Mouse (Mus musculus): ENCODE measurements around the gene Tmem98. TPM values are rescaled to one million over a fixed set of nuclear protein-coding genes. Genes with fewer than 3 reads are reported as not detected.

The Tmem98 gene
- polyA plus RNA-seq, 1 experiment from 2014 or later: 80.3 TPM

DNA sequence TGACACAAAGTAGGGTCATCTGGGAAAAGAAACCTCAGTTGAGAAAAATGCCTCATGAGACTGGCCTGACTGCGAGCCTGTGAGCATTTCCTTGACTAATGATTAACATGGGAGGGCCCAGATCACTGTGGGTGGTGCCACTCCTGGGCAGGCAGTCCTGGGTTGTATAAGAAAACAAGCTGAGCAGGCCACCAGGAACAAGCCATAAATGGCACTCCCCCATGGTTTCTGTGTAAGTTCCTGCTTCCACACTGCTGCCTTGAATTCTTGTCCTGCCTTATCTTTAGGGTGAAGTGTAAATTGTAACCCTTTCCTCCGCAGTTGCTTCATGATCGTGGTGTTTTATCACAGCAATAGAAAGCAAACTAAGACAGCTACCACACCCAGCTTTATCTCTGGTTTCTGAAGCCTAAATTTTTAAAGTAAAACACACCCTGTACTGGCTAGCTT is 25.7 kb upstream of the Tmem98 start:
- H3K4me3 ChIP-seq (ENCODE audit: low read depth, low read length): no peak overlapping the region
- H3K9ac ChIP-seq (ENCODE audit: low read depth, low read length): no peak overlapping the region
- H3K36me3 ChIP-seq (ENCODE audit: control insufficient read depth, insufficient read depth, low read length): no peaks in the 10 kb centered on the region
- DNase-seq (ENCODE audit: low spot score) (no peak), ATAC-seq (ENCODE audit: low FRiP score) (no peak)
- no peak overlapping the region for H3K4me2 ChIP-seq (replicated peaks; ENCODE audit: low read depth, low read length)
- H3K4me1 ChIP-seq (replicated peaks; ENCODE audit: control insufficient read depth, insufficient read depth, low read length): 0 out of 2 replicates have a peak, but pooled peaks cover 2% of the 10 kb centered on the region
- H3K27me3 ChIP-seq (ENCODE audit: control insufficient read depth, insufficient read depth, low read length): peaks cover 3% of the 10 kb centered on the region
- no peak overlapping the region for H3K27ac ChIP-seq (ENCODE audit: low read depth, low read length)
- no peaks in the 10 kb centered on the region for H3K9me3 ChIP-seq (ENCODE audit: control insufficient read depth, low read length)
- WGBS: 49% methylated on average over 3 of the region's 3 CpGs

- DNase-seq (ENCODE audit: low spot score) (no peak), ATAC-seq (ENCODE audit: low FRiP score) (no peak)
- H3K9me3 ChIP-seq (ENCODE audit: control insufficient read depth, low read length): no peaks in the 10 kb centered on the region
- no peak overlapping the region for H3K9ac ChIP-seq (ENCODE audit: low read depth, low read length)
- no peak overlapping the region for H3K27ac ChIP-seq (ENCODE audit: low read depth, low read length)
- H3K36me3 ChIP-seq (ENCODE audit: control insufficient read depth, insufficient read depth, low read length): no peaks in the 10 kb centered on the region
- no peak overlapping the region for H3K4me3 ChIP-seq (ENCODE audit: low read depth, low read length)
- H3K4me1 ChIP-seq (replicated peaks; ENCODE audit: control insufficient read depth, insufficient read depth, low read length): no peaks in the 10 kb centered on the region
- H3K27me3 ChIP-seq (ENCODE audit: control insufficient read depth, insufficient read depth, low read length): no peaks in the 10 kb centered on the region
- WGBS: 84% methylated on average over 5 of the region's 5 CpGs
- no peak overlapping the region for H3K4me2 ChIP-seq (replicated peaks; ENCODE audit: low read depth, low read length)
Observed at GRCm38 (mm10) chr11:80785672-80786071, 24.3 kb upstream of the Tmem98 start.

DNA sequence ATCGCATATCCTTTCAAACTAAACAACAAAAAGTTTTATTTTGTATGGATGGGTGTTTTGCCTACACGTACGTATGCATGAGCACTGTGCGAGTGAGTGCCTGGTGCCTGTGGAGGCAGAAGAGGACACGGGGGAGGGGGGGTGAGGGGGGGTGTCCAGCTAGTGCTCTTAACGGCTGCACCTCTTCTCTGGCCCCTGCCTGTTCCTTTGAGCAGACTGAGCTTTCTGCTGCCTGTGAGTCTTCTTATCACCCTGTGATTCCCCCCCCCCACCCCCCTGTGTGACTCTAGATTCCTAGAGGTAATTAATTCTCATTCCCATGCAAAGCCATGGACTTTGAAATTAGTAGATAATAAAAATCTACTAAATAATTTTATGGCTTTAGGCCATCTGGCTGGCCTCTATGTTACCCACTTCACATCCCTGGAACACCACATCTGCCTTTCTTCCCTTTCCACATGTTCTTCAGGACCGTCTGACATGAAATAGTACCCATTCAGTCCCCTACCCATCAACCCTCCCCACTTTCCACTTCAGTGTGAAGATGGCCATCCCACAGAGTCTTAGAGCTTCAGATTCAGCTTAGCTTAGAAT is 20.2 kb upstream of the Tmem98 start:
- no peak overlapping the region for H3K9ac ChIP-seq (ENCODE audit: low read depth, low read length)
- no peaks in the 10 kb centered on the region for H3K4me1 ChIP-seq (replicated peaks; ENCODE audit: control insufficient read depth, insufficient read depth, low read length)
- H3K9me3 ChIP-seq (ENCODE audit: control insufficient read depth, low read length): no peaks in the 10 kb centered on the region
- no peaks in the 10 kb centered on the region for H3K36me3 ChIP-seq (ENCODE audit: control insufficient read depth, insufficient read depth, low read length)
- no peak for ATAC-seq (ENCODE audit: low FRiP score)
- no peak overlapping the region for H3K4me2 ChIP-seq (replicated peaks; ENCODE audit: low read depth, low read length)
- no peaks in the 10 kb centered on the region for H3K27me3 ChIP-seq (ENCODE audit: control insufficient read depth, insufficient read depth, low read length)
- H3K27ac ChIP-seq (ENCODE audit: low read depth, low read length): no peak overlapping the region
- H3K4me3 ChIP-seq (ENCODE audit: low read depth, low read length): no peak overlapping the region
- DNase-seq (ENCODE audit: low spot score): no peak
- 64% methylated on average over 7 of the region's 7 CpGs for WGBS

DNA sequence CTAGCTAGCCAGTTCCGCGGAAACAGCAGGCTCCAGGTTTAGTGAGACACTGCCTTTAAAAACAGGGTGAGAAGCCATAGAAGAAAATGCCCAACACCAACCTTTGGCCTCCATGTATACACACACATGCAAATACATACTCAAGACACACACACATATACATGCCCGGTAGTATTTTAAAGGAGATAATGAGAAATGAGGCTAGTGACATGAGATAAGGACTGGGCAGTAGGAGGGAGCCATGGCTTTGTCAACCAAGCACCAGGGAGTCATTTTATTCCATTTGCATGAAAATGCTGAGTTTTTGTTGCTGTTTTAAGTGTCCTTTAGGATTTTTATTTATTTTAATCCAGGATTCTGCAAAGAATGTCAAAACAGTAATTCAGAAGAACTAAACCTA is 19.6 kb upstream of the Tmem98 start:
- Histone ChIP-seq H3K9ac (ENCODE audit: low read depth, low read length) (no peak overlapping the region), H3K9me3 (ENCODE audit: control insufficient read depth, low read length) (no peaks in the 10 kb centered on the region)
- ATAC-seq (ENCODE audit: low FRiP score): no peak

DNA sequence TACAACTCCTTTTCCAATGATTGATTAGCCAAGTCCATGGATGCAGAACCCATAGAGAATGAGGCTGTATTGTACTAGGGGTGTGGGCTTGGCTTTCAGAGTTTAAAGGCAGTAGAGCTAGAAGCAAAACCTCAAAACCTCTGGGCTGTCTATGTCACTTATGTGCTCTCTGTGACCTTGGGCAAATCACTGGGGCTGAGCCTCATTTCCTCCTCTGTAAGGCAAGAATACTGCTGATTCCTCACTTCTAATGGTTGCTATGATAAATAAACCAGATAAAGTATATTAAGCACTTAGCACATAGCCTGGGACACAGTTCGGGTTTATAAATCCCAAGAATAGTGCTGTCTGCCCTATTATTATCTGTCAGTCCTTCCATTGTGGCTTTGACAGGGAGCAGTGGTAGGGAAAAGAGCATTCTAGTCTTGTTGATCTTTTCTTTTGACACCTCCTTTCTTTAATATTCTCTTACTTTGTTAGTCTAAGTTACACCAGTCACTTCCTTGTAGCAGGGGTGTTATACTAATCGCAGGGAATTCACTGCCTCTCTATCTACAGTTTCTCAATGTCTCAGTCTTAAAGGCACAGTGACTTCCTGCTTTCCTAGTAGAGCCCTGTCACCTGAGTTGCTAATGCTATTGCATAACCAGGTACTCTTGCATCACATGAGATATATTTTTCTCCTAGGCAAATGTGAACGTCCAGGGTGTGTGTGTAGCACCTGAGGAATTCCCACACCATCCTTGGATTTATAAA is 18.1 kb upstream of the Tmem98 start:
- ATAC-seq (ENCODE audit: low FRiP score): no peak
- no peak for DNase-seq (ENCODE audit: low spot score)
- Histone ChIP-seq H3K27me3 (ENCODE audit: control insufficient read depth, insufficient read depth, low read length) (no peaks in the 10 kb centered on the region), H3K27ac (ENCODE audit: low read depth, low read length) (no peak overlapping the region), H3K36me3 (ENCODE audit: control insufficient read depth, insufficient read depth, low read length) (no peaks in the 10 kb centered on the region), H3K4me1 (replicated peaks; ENCODE audit: control insufficient read depth, insufficient read depth, low read length) (no peaks in the 10 kb centered on the region), H3K9me3 (ENCODE audit: control insufficient read depth, low read length) (no peaks in the 10 kb centered on the region), H3K4me3 (ENCODE audit: low read depth, low read length) (no peak overlapping the region), H3K9ac (ENCODE audit: low read depth, low read length) (no peak overlapping the region), H3K4me2 (replicated peaks; ENCODE audit: low read depth, low read length) (no peak overlapping the region)
- WGBS: 69% methylated on average over 3 of the region's 3 CpGs

More for the DNA sequence above, 19.6 kb upstream of the Tmem98 start:
- Histone ChIP-seq H3K27me3 (ENCODE audit: control insufficient read depth, insufficient read depth, low read length) (no peaks in the 10 kb centered on the region), H3K4me1 (replicated peaks; ENCODE audit: control insufficient read depth, insufficient read depth, low read length) (no peaks in the 10 kb centered on the region), H3K27ac (ENCODE audit: low read depth, low read length) (no peak overlapping the region), H3K36me3 (ENCODE audit: control insufficient read depth, insufficient read depth, low read length) (no peaks in the 10 kb centered on the region), H3K4me3 (ENCODE audit: low read depth, low read length) (no peak overlapping the region), H3K4me2 (replicated peaks; ENCODE audit: low read depth, low read length) (no peak overlapping the region)
- 71% methylated on average over 3 of the region's 3 CpGs for WGBS
- no peak for DNase-seq (ENCODE audit: low spot score)

- WGBS: 86% methylated on average over 4 of the region's 4 CpGs
Observed at GRCm38 (mm10) chr11:80793386-80793785, 16.6 kb upstream of the Tmem98 start.

GRCm38 (mm10) chr11:80794290-80794689 is 15.7 kb upstream of the Tmem98 start:
- ATAC-seq (ENCODE audit: low FRiP score) (no peak), DNase-seq (ENCODE audit: low spot score) (no peak)
- no peak overlapping the region for H3K27ac ChIP-seq (ENCODE audit: low read depth, low read length)
- no peak overlapping the region for H3K4me2 ChIP-seq (replicated peaks; ENCODE audit: low read depth, low read length)
- no peaks in the 10 kb centered on the region for H3K27me3 ChIP-seq (ENCODE audit: control insufficient read depth, insufficient read depth, low read length)
- H3K9ac ChIP-seq (ENCODE audit: low read depth, low read length): no peak overlapping the region
- WGBS: 93% methylated on average over 4 of the region's 4 CpGs
- no peak overlapping the region for H3K4me3 ChIP-seq (ENCODE audit: low read depth, low read length)
- no peaks in the 10 kb centered on the region for H3K36me3 ChIP-seq (ENCODE audit: control insufficient read depth, insufficient read depth, low read length)
- no peaks in the 10 kb centered on the region for H3K4me1 ChIP-seq (replicated peaks; ENCODE audit: control insufficient read depth, insufficient read depth, low read length)
- H3K9me3 ChIP-seq (ENCODE audit: control insufficient read depth, low read length): no peaks in the 10 kb centered on the region

More at GRCm38 (mm10) chr11:80793386-80793785, 16.6 kb upstream of the Tmem98 start:
- ATAC-seq (ENCODE audit: low FRiP score) (no peak), DNase-seq (ENCODE audit: low spot score) (no peak)
- Histone ChIP-seq H3K9ac (ENCODE audit: low read depth, low read length) (no peak overlapping the region), H3K36me3 (ENCODE audit: control insufficient read depth, insufficient read depth, low read length) (no peaks in the 10 kb centered on the region), H3K27ac (ENCODE audit: low read depth, low read length) (no peak overlapping the region), H3K27me3 (ENCODE audit: control insufficient read depth, insufficient read depth, low read length) (no peaks in the 10 kb centered on the region), H3K4me1 (replicated peaks; ENCODE audit: control insufficient read depth, insufficient read depth, low read length) (no peaks in the 10 kb centered on the region), H3K4me2 (replicated peaks; ENCODE audit: low read depth, low read length) (no peak overlapping the region), H3K4me3 (ENCODE audit: low read depth, low read length) (no peak overlapping the region), H3K9me3 (ENCODE audit: control insufficient read depth, low read length) (no peaks in the 10 kb centered on the region)

DNA sequence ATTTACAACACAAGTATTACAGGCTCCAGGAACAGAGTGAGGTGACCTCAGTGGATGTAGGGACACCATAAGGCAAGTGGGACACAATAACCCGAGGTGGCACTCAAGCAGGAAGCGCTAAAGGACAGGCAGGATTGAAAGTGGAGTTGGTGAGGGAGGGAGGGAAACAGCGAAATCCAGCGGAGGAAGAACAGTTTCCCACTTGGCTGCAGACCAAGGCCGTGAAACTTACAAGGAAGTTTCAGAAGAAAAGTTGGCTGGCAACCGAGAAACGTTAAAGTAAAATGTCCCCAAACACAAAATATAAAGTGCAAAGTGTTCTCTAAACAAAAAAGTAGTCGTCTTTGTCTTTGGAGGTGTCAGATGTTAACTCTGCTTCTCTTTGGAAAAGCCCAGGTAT is 14.5 kb upstream of the Tmem98 start:
- Histone ChIP-seq H3K4me1 (replicated peaks; ENCODE audit: control insufficient read depth, insufficient read depth, low read length) (no peaks in the 10 kb centered on the region), H3K27me3 (ENCODE audit: control insufficient read depth, insufficient read depth, low read length) (no peaks in the 10 kb centered on the region), H3K4me2 (replicated peaks; ENCODE audit: low read depth, low read length) (no peak overlapping the region), H3K9ac (ENCODE audit: low read depth, low read length) (no peak overlapping the region), H3K4me3 (ENCODE audit: low read depth, low read length) (no peak overlapping the region), H3K36me3 (ENCODE audit: control insufficient read depth, insufficient read depth, low read length) (no peaks in the 10 kb centered on the region), H3K9me3 (ENCODE audit: control insufficient read depth, low read length) (no peaks in the 10 kb centered on the region), H3K27ac (ENCODE audit: low read depth, low read length) (no peak overlapping the region)
- ATAC-seq (ENCODE audit: low FRiP score): no peak
- no peak for DNase-seq (ENCODE audit: low spot score)
- 89% methylated on average over 8 of the region's 8 CpGs for WGBS

DNA sequence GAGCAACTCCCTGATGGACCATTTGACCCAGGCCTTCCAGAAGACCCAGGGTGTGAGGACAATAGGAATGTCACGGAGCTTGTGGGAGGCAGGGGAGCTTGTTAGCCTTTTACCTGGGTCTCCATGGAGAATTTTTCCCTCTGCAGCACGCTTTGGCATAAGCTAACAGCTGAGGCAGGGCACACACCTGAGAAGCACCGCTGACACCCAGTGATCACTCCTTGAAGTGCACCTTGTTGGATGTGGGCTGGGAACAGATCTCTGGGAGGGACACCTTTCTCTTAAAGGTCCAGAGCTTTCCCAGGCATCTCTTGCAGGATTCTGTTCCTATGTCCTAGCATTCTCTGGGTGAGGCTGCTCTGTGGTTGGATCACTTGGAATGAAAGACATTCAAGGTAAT is 10.0 kb upstream of the Tmem98 start:
- Histone ChIP-seq H3K27me3 (ENCODE audit: control insufficient read depth, insufficient read depth, low read length) (no peaks in the 10 kb centered on the region), H3K9me3 (ENCODE audit: control insufficient read depth, low read length) (no peaks in the 10 kb centered on the region), H3K4me1 (replicated peaks; ENCODE audit: control insufficient read depth, insufficient read depth, low read length) (no peaks in the 10 kb centered on the region), H3K9ac (ENCODE audit: low read depth, low read length) (no peak overlapping the region), H3K36me3 (ENCODE audit: control insufficient read depth, insufficient read depth, low read length) (no peaks in the 10 kb centered on the region), H3K27ac (ENCODE audit: low read depth, low read length) (no peak overlapping the region), H3K4me3 (ENCODE audit: low read depth, low read length) (no peak overlapping the region), H3K4me2 (replicated peaks; ENCODE audit: low read depth, low read length) (no peak overlapping the region)
- ATAC-seq (ENCODE audit: low FRiP score) (no peak), DNase-seq (ENCODE audit: low spot score) (no peak)
- 53% methylated on average over 3 of the region's 3 CpGs for WGBS
